Mouse (Mus musculus) bone marrow, adult 2 months (tissue): Measurements from ENCODE around the gene Gm45837.

Source experiments
- CTCF ChIP-seq: fragments of 200-500 bp; IDR thresholded peaks from 2 replicates; pipeline ENCODE4 v1.5.1; 2011; ENCODE audit warnings: low read length, control low read depth; ENCODE audit not compliant: control insufficient read depth, insufficient read depth
- POLR2A ChIP-seq: fragments of 200-500 bp; IDR thresholded peaks from 2 replicates; pipeline ENCODE4 v1.6.1; 2011; ENCODE audit warnings: low read depth, mild to moderate bottlenecking, control low read depth, low read length, borderline replicate concordance; ENCODE audit not compliant: control insufficient read depth

- no peak for TF ChIP-seq CTCF
- TF ChIP-seq POLR2A: no peak
These were observed 104.6 kb downstream of the Gm45837 start for GRCm38 (mm10) chr7:101515295-101515694.
